Mouse (Mus musculus): Measurements from ENCODE around the gene Scgb1a1.

DNA sequence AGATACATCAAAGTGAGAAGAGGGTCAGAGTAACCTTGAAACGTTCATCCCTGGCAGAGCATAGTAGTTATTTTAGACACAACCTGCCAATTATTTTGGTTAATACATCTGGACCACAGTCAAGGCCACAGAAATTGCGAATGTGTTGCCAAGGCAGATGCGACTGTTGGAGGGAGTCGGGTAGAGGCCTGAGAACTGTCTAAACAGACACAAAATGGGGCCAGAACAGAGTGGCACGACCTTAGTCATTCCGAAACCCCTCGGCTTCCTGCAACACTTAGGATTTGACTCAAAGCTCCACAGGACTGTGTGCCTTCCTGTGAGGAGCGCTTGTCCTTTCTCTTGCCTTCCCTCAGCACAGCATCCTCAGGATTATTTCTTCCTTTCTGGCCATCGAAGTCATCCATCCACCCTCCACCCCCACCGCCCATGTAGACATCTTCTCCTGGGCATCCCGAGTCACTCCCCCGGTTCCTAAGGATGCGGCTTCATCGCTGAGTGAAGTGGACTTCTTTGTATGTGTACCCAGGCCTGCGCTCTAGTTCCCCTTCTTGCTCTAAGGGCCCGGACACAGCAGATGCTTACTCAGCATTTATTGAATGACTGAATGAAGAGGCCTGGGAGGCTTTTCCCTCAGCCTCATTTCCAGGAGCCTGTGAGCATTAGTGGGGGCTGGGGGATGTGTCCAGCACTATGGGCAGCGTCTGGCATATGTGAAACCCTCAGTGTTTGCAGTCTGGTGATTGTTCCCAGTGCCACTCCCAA lies 12.7 kb upstream of the Scgb1a1 start:
- TF ChIP-seq POLR2A (IDR thresholded peaks at IDR 0.05; ENCODE audit: borderline replicate concordance, insufficient read depth, low read length) = no peak
- TF ChIP-seq CTCF (IDR thresholded peaks at IDR 0.05; ENCODE audit: borderline replicate concordance, insufficient read depth, low read depth, low read length) = no peak
